Mouse (Mus musculus) frontal cortex, adult (tissue): ENCODE measurements at regions not wholly inside any gene's neighbourhood (a gene's known extent, or its start where the extent isn't known, plus 50 kb on each side); places are given as distances from the start of the nearest gene placed in this dataset.

Source experiments
- ATAC-seq: cut with Nextera tagmentation; 2 replicates; pipeline ENCODE4 v1.9.2; 2017; ENCODE audit warnings: mild to moderate bottlenecking, moderate library complexity, mixed read lengths; ENCODE audit not compliant: low TSS enrichment

GRCm38 (mm10) chr12:118415956-118416355 lies 114.7 kb upstream of the Sp4 start:
- no peak for ATAC-seq

GRCm38 (mm10) chr12:118411767-118412430 lies 110.7 kb upstream of the Sp4 start:
- peak; percentile 83 for ATAC-seq

GRCm38 (mm10) chr12:118410917-118411316 lies 109.7 kb upstream of the Sp4 start:
- no peak for ATAC-seq

- no peak for ATAC-seq
Measured at GRCm38 (mm10) chr12:118405135-118405534, 103.9 kb upstream of the Sp4 start.

- no peak for ATAC-seq
Measured at GRCm38 (mm10) chr12:118404171-118404570, 102.9 kb upstream of the Sp4 start.

- ATAC-seq: no peak
Measured at GRCm38 (mm10) chr12:118403519-118404087, 102.4 kb upstream of the Sp4 start.

GRCm38 (mm10) chr12:118401377-118401776 lies 100.1 kb upstream of the Sp4 start:
- no peak for ATAC-seq

- no peak for ATAC-seq
Measured at GRCm38 (mm10) chr12:118391654-118392053, 90.4 kb upstream of the Sp4 start.

GRCm38 (mm10) chr12:118381013-118381412 lies 79.8 kb upstream of the Sp4 start:
- ATAC-seq: no peak

GRCm38 (mm10) chr12:118377898-118378297 lies 76.7 kb upstream of the Sp4 start:
- no peak for ATAC-seq

GRCm38 (mm10) chr12:118376521-118377493 lies 75.6 kb upstream of the Sp4 start:
- ATAC-seq: peak; percentile 31; the same call in 1 of the 2 replicates

GRCm38 (mm10) chr12:118373250-118373649 lies 72.0 kb upstream of the Sp4 start:
- peak; percentile 96 for ATAC-seq

GRCm38 (mm10) chr12:118371905-118372304 lies 70.7 kb upstream of the Sp4 start:
- ATAC-seq: no peak

- ATAC-seq: no peak
Measured at GRCm38 (mm10) chr12:118367307-118368076, 66.3 kb upstream of the Sp4 start.

- no peak for ATAC-seq
Measured at GRCm38 (mm10) chr12:118352866-118353265, 51.6 kb upstream of the Sp4 start.

- ATAC-seq: no peak
Measured at GRCm38 (mm10) chr12:118351421-118351820, 50.2 kb upstream of the Sp4 start.
